ENCODE assay signal across 10 mouse cellular contexts in the genomic region with DNA sequence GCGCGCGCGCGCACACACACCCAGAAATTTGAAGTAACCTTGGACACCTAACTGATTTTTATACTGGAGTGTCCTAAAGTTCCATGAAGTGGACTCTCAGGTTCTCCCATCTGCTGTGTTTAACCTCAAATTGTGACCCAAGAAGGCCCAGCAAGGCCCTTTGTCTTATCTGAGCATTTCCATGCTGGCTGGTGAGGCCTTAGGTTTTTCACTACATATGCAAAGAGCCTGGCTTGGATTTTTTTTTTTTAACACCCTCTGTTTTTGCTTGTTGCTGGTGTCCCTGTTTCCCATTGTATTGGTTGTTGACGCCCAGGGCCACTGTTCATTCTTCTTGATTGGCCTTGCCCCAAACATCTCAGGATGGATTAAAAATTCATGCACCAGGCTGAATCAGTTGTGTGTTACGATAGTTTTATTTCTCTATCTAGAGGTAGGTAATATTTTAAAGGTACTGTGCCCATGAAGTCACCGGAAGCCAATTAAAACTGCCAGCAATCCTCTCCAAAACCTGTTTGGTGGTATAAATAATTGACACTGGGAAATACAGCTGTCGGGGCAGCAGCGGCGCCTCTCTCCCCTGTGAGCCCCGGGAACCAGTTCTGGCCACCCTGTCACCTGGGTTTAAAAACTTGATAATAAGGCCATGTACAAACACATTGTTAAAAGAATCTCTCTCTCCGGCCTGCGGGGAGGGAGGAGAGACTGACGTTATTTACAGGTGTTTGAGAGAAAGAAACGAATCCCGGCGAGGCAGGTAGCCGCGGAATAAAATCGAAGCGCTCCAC. TPM values are rescaled to one million over a fixed set of nuclear protein-coding genes. Genes with fewer than 3 reads are reported as not detected.
DNase-seq lines count a peak whose midpoint lies in the region; ATAC-seq and TF ChIP-seq lines count a peak whose summit lies in the region.
"Had no signal": no experiment of that assay in that cellular context is flagged by ENCODE, and none has a peak within 500 bp of the region (broad histone marks: within the 10 kb centered on the region; RNA-seq: fewer than 3 reads in every experiment).

No protein-coding gene starts in this region.

- H3K4me3 ChIP-seq in cerebellum, adult 2 months (replicated peaks; ENCODE audit: insufficient read depth, low read depth, low read length): no peak overlapping the region
- no peak overlapping the region for H3K4me3 ChIP-seq in hindbrain, embryonic 15.5 days
- H3K4me3 ChIP-seq in neural tube, embryonic 11.5 days (ENCODE audit: low read depth, low read length): no peak overlapping the region
- H3K4me3 ChIP-seq: liver, embryonic 13.5 days had no signal

- ATAC-seq in hindbrain, embryonic 15.5 days (ENCODE audit: low FRiP score, low read depth): no peak
- ATAC-seq in neural tube, embryonic 11.5 days (ENCODE audit: insufficient read depth, low FRiP score, low TSS enrichment): no peak

- peaks cover 20% of the 10 kb centered on the region; the same call in 1 of the 2 replicates for H3K4me1 ChIP-seq in cerebellum, adult 2 months (ENCODE audit: control insufficient read depth, insufficient read depth, low read length)
- peaks cover 17% of the 10 kb centered on the region; the same call in 1 of the 2 replicates for H3K4me1 ChIP-seq in hindbrain, embryonic 15.5 days (replicated peaks)
- peaks cover 34% of the 10 kb centered on the region for H3K4me1 ChIP-seq in neural tube, embryonic 11.5 days (ENCODE audit: control insufficient read depth, insufficient read depth, low read length)

- H3K27me3 ChIP-seq in cerebellum, adult 2 months (ENCODE audit: control insufficient read depth, insufficient read depth, low read length): no peaks in the 10 kb centered on the region
- H3K27me3 ChIP-seq in hindbrain, embryonic 15.5 days: peaks cover 55% of the 10 kb centered on the region
- H3K27me3 ChIP-seq in neural tube, embryonic 11.5 days (ENCODE audit: control insufficient read depth, insufficient read depth, low read length): peaks cover 12% of the 10 kb centered on the region; the same call in 1 of the 2 replicates

- H3K9me3 ChIP-seq in hindbrain, embryonic 15.5 days: no peaks in the 10 kb centered on the region
- no peaks in the 10 kb centered on the region for H3K9me3 ChIP-seq in neural tube, embryonic 11.5 days (ENCODE audit: control insufficient read depth, low read length)
- H3K9me3 ChIP-seq: liver, embryonic 13.5 days had no signal

- peak; percentile 50 to 69 for DNase-seq in cerebellum, adult 2 months
- peak; percentile 51 for DNase-seq in embryo, embryonic 10.5 days (ENCODE audit: low spot score)
- peak; percentile 36 for DNase-seq in neural tube, embryonic 11.5 days (ENCODE audit: low spot score)
- no peak for DNase-seq in kidney, postnatal 36 days
- DNase-seq in ovary, postnatal 14 days (ENCODE audit: low spot score): no peak
- DNase-seq in layer of hippocampus, adult 8-10 months (ENCODE audit: low spot score in 2 of 2): no peak
- DNase-seq: liver, embryonic 13.5 days; thymus, postnatal 14 days had no signal

- no peaks in the 10 kb centered on the region for H3K36me3 ChIP-seq in hindbrain, embryonic 15.5 days
- no peaks in the 10 kb centered on the region for H3K36me3 ChIP-seq in neural tube, embryonic 11.5 days (ENCODE audit: control insufficient read depth, insufficient read depth, low read length)
- H3K36me3 ChIP-seq: liver, embryonic 13.5 days had no signal

- no peak overlapping the region for H3K9ac ChIP-seq in hindbrain, embryonic 15.5 days
- H3K9ac ChIP-seq in neural tube, embryonic 11.5 days (ENCODE audit: low read length): no peak overlapping the region
- H3K9ac ChIP-seq: liver, embryonic 13.5 days had no signal

- WGBS in cerebellum, adult 2 months: 23% methylated on average over 22 of the region's 22 CpGs
- 38% methylated on average over 22 of the region's 22 CpGs for WGBS in hindbrain, embryonic 15.5 days
- WGBS in neural tube, embryonic 11.5 days: 38% methylated on average over 22 of the region's 22 CpGs

- H3K4me2 ChIP-seq in hindbrain, embryonic 15.5 days: peak overlapping the region; percentile 10; the same call in 1 of the 2 replicates
- H3K4me2 ChIP-seq in neural tube, embryonic 11.5 days (ENCODE audit: low read depth): peak overlapping the region; percentile 17
- H3K4me2 ChIP-seq: liver, embryonic 13.5 days had no signal

- no peak for TF ChIP-seq CTCF in cerebellum, adult 2 months (IDR thresholded peaks at IDR 0.05; ENCODE audit: borderline replicate concordance, insufficient read depth, low read depth, low read length)

- peak overlapping the region; percentile 95 for H3K27ac ChIP-seq in cerebellum, adult 2 months (ENCODE audit: insufficient read depth, low read length)
- H3K27ac ChIP-seq in hindbrain, embryonic 15.5 days (replicated peaks): peak overlapping the region; percentile 69
- H3K27ac ChIP-seq in neural tube, embryonic 11.5 days (ENCODE audit: low read depth, low read length): 0 out of 2 replicates have a peak overlapping the region, but pooled peaks have one; percentile 34
- H3K27ac ChIP-seq: kidney, postnatal 0 days; liver, embryonic 13.5 days had no signal

- no peak for TF ChIP-seq POLR2A in cerebellum, adult 2 months (IDR thresholded peaks at IDR 0.05; ENCODE audit: borderline replicate concordance, insufficient read depth, low read length)

RNA-seq across cellular contexts. Expression of gene Clybl, which starts 45.4 kb away (rescaled TPM):
- polyA plus RNA-seq in cerebellum, adult 2 months (2012; rRNA removed): 38.1 and 40.6 TPM in 2 replicates
- 16.3 and 17.5 TPM in 2 replicates for polyA plus RNA-seq in hindbrain, embryonic 15.5 days (2015; fragmentation: Nextera tagmentation; extraction: Ambion mirVana)
- polyA plus RNA-seq in neural tube, embryonic 11.5 days (2014; fragmentation: Nextera tagmentation; extraction: Ambion mirVana): 19.2 and 20.0 TPM in 2 replicates
- total RNA-seq in layer of hippocampus, adult 8-10 months (2022): 10 to 100 TPM; 28.0 to 33.9 (median 31.6) TPM

Comparison
In these comparisons a context has a peak if more than half of its experiments do, and no peak if none do; other contexts are left out.
1. DNase-seq: peak in cerebellum, adult 2 months (2 of 2), embryo, embryonic 10.5 days (single experiment) and neural tube, embryonic 11.5 days (single experiment); none in kidney, postnatal 36 days (0 of 2), ovary, postnatal 14 days (single experiment) and layer of hippocampus, adult 8-10 months (0 of 2).
2. H3K27ac ChIP-seq: peak in every context shown above with its lines; median percentile 95 in cerebellum, adult 2 months; 69 in hindbrain, embryonic 15.5 days; 34 in neural tube, embryonic 11.5 days.